Mouse (Mus musculus): Measurements from ENCODE around the gene Hspa8. TPM values are rescaled to one million over a fixed set of nuclear protein-coding genes. Genes with fewer than 3 reads are reported as not detected.

Hspa8 gene
- polyA plus RNA-seq, 1 experiment from 2014 or later = 3,041 TPM

- Histone ChIP-seq H3K4me3 (replicated peaks; ENCODE audit: low read depth, low read length) (no peak overlapping the region), H3K4me1 (ENCODE audit: control insufficient read depth, insufficient read depth, low read length) (peaks cover 23% of the 10 kb centered on the region), H3K9me3 (ENCODE audit: control insufficient read depth, low read length) (no peaks in the 10 kb centered on the region), H3K4me2 (ENCODE audit: low read length) (no peak overlapping the region), H3K9ac (replicated peaks; ENCODE audit: low read length) (0 out of 2 replicates have a peak overlapping the region, but pooled peaks have one; percentile 13), H3K27ac (replicated peaks; ENCODE audit: low read depth, low read length) (peak overlapping the region; percentile 28), H3K36me3 (ENCODE audit: control insufficient read depth, insufficient read depth, low read length) (peaks cover 35% of the 10 kb centered on the region), H3K27me3 (ENCODE audit: control insufficient read depth, insufficient read depth, low read length) (no peaks in the 10 kb centered on the region)
- DNase-seq (no peak), ATAC-seq (ENCODE audit: low FRiP score, low TSS enrichment) (0 out of 2 replicates have a peak, but pooled peaks have one; percentile 16)
- 24% methylated on average over 8 of the region's 8 CpGs for WGBS
Observed at GRCm38 (mm10) chr9:40808907-40809280, 8.1 kb downstream of the Hspa8 start.

- Histone ChIP-seq H3K9me3 (ENCODE audit: control insufficient read depth, low read length) (no peaks in the 10 kb centered on the region), H3K4me3 (replicated peaks; ENCODE audit: low read depth, low read length) (no peak overlapping the region), H3K4me2 (ENCODE audit: low read length) (no peak overlapping the region), H3K9ac (replicated peaks; ENCODE audit: low read length) (no peak overlapping the region), H3K36me3 (ENCODE audit: control insufficient read depth, insufficient read depth, low read length) (peaks cover 7% of the 10 kb centered on the region; the same call in 1 of the 2 replicates), H3K27me3 (ENCODE audit: control insufficient read depth, insufficient read depth, low read length) (no peaks in the 10 kb centered on the region), H3K4me1 (ENCODE audit: control insufficient read depth, insufficient read depth, low read length) (peaks cover 17% of the 10 kb centered on the region), H3K27ac (replicated peaks; ENCODE audit: low read depth, low read length) (no peak overlapping the region)
- ATAC-seq (ENCODE audit: low FRiP score, low TSS enrichment) = no peak
- 57% methylated on average over 2 of the region's 2 CpGs for WGBS
- peak; percentile 51 for DNase-seq
Observed at GRCm38 (mm10) chr9:40811860-40812259, 11.1 kb downstream of the Hspa8 start.

GRCm38 (mm10) chr9:40814060-40814459, 13.3 kb downstream of the Hspa8 start:
- no peaks in the 10 kb centered on the region for H3K4me1 ChIP-seq (ENCODE audit: control insufficient read depth, insufficient read depth, low read length)
- H3K9ac ChIP-seq (replicated peaks; ENCODE audit: low read length) = no peak overlapping the region
- H3K9me3 ChIP-seq (ENCODE audit: control insufficient read depth, low read length) = no peaks in the 10 kb centered on the region
- 92% methylated on average over 7 of the region's 7 CpGs for WGBS
- H3K36me3 ChIP-seq (ENCODE audit: control insufficient read depth, insufficient read depth, low read length) = no peaks in the 10 kb centered on the region
- no peaks in the 10 kb centered on the region for H3K27me3 ChIP-seq (ENCODE audit: control insufficient read depth, insufficient read depth, low read length)
- no peak for DNase-seq
- no peak overlapping the region for H3K4me3 ChIP-seq (replicated peaks; ENCODE audit: low read depth, low read length)
- no peak for ATAC-seq (ENCODE audit: low FRiP score, low TSS enrichment)
- no peak overlapping the region for H3K4me2 ChIP-seq (ENCODE audit: low read length)
- no peak overlapping the region for H3K27ac ChIP-seq (replicated peaks; ENCODE audit: low read depth, low read length)

- peaks cover 13% of the 10 kb centered on the region for H3K4me1 ChIP-seq (ENCODE audit: control insufficient read depth, insufficient read depth, low read length)
- WGBS = 86% methylated on average over 5 of the region's 5 CpGs
- no peaks in the 10 kb centered on the region for H3K36me3 ChIP-seq (ENCODE audit: control insufficient read depth, insufficient read depth, low read length)
- H3K9me3 ChIP-seq (ENCODE audit: control insufficient read depth, low read length) = no peaks in the 10 kb centered on the region
- no peaks in the 10 kb centered on the region for H3K27me3 ChIP-seq (ENCODE audit: control insufficient read depth, insufficient read depth, low read length)
- no peak overlapping the region for H3K9ac ChIP-seq (replicated peaks; ENCODE audit: low read length)
- ATAC-seq (ENCODE audit: low FRiP score, low TSS enrichment) = no peak
- H3K4me3 ChIP-seq (replicated peaks; ENCODE audit: low read depth, low read length) = no peak overlapping the region
- H3K4me2 ChIP-seq (ENCODE audit: low read length) = no peak overlapping the region
- H3K27ac ChIP-seq (replicated peaks; ENCODE audit: low read depth, low read length) = 0 out of 2 replicates have a peak overlapping the region, but pooled peaks have one; percentile 32
- DNase-seq = no peak
Observed at GRCm38 (mm10) chr9:40817325-40818028, 16.7 kb downstream of the Hspa8 start.

- H3K4me3 ChIP-seq (replicated peaks; ENCODE audit: low read depth, low read length) = no peak overlapping the region
- no peak for DNase-seq
- H3K27me3 ChIP-seq (ENCODE audit: control insufficient read depth, insufficient read depth, low read length) = no peaks in the 10 kb centered on the region
- WGBS = 44% methylated on average over 6 of the region's 6 CpGs
- H3K9ac ChIP-seq (replicated peaks; ENCODE audit: low read length) = no peak overlapping the region
- H3K4me2 ChIP-seq (ENCODE audit: low read length) = no peak overlapping the region
- no peaks in the 10 kb centered on the region for H3K9me3 ChIP-seq (ENCODE audit: control insufficient read depth, low read length)
- H3K36me3 ChIP-seq (ENCODE audit: control insufficient read depth, insufficient read depth, low read length) = no peaks in the 10 kb centered on the region
- peaks cover 13% of the 10 kb centered on the region for H3K4me1 ChIP-seq (ENCODE audit: control insufficient read depth, insufficient read depth, low read length)
- no peak overlapping the region for H3K27ac ChIP-seq (replicated peaks; ENCODE audit: low read depth, low read length)
- no peak for ATAC-seq (ENCODE audit: low FRiP score, low TSS enrichment)
Observed at GRCm38 (mm10) chr9:40825601-40826000, 24.8 kb downstream of the Hspa8 start.

- 87% methylated on average over 4 of the region's 4 CpGs for WGBS
- Histone ChIP-seq H3K4me2 (ENCODE audit: low read length) (no peak overlapping the region), H3K4me1 (ENCODE audit: control insufficient read depth, insufficient read depth, low read length) (peaks cover under 1% of the 10 kb centered on the region; the same call in 1 of the 2 replicates), H3K27ac (replicated peaks; ENCODE audit: low read depth, low read length) (no peak overlapping the region), H3K36me3 (ENCODE audit: control insufficient read depth, insufficient read depth, low read length) (no peaks in the 10 kb centered on the region), H3K27me3 (ENCODE audit: control insufficient read depth, insufficient read depth, low read length) (no peaks in the 10 kb centered on the region), H3K9ac (replicated peaks; ENCODE audit: low read length) (no peak overlapping the region), H3K9me3 (ENCODE audit: control insufficient read depth, low read length) (no peaks in the 10 kb centered on the region), H3K4me3 (replicated peaks; ENCODE audit: low read depth, low read length) (no peak overlapping the region)
- ATAC-seq (ENCODE audit: low FRiP score, low TSS enrichment) (no peak), DNase-seq (no peak)
Observed at GRCm38 (mm10) chr9:40827366-40827765, 26.6 kb downstream of the Hspa8 start.

- WGBS = 9% methylated on average over 12 of the region's 12 CpGs
- H3K27ac ChIP-seq (replicated peaks; ENCODE audit: low read depth, low read length) = no peak overlapping the region
- no peaks in the 10 kb centered on the region for H3K27me3 ChIP-seq (ENCODE audit: control insufficient read depth, insufficient read depth, low read length)
- H3K4me2 ChIP-seq (ENCODE audit: low read length) = no peak overlapping the region
- ATAC-seq (ENCODE audit: low FRiP score, low TSS enrichment) (no peak), DNase-seq (peak; percentile 95)
- no peaks in the 10 kb centered on the region for H3K4me1 ChIP-seq (ENCODE audit: control insufficient read depth, insufficient read depth, low read length)
- H3K4me3 ChIP-seq (replicated peaks; ENCODE audit: low read depth, low read length) = no peak overlapping the region
- H3K9ac ChIP-seq (replicated peaks; ENCODE audit: low read length) = no peak overlapping the region
- no peaks in the 10 kb centered on the region for H3K36me3 ChIP-seq (ENCODE audit: control insufficient read depth, insufficient read depth, low read length)
- H3K9me3 ChIP-seq (ENCODE audit: control insufficient read depth, low read length) = no peaks in the 10 kb centered on the region
Observed at GRCm38 (mm10) chr9:40834569-40834968, 33.8 kb downstream of the Hspa8 start.

- Histone ChIP-seq H3K27ac (replicated peaks; ENCODE audit: low read depth, low read length) (no peak overlapping the region), H3K4me3 (replicated peaks; ENCODE audit: low read depth, low read length) (no peak overlapping the region), H3K9ac (replicated peaks; ENCODE audit: low read length) (no peak overlapping the region), H3K27me3 (ENCODE audit: control insufficient read depth, insufficient read depth, low read length) (no peaks in the 10 kb centered on the region), H3K36me3 (ENCODE audit: control insufficient read depth, insufficient read depth, low read length) (no peaks in the 10 kb centered on the region), H3K4me2 (ENCODE audit: low read length) (no peak overlapping the region), H3K9me3 (ENCODE audit: control insufficient read depth, low read length) (no peaks in the 10 kb centered on the region), H3K4me1 (ENCODE audit: control insufficient read depth, insufficient read depth, low read length) (no peaks in the 10 kb centered on the region)
- DNase-seq = no peak
- no peak for ATAC-seq (ENCODE audit: low FRiP score, low TSS enrichment)
- 91% methylated on average over 3 of the region's 3 CpGs for WGBS
Observed at GRCm38 (mm10) chr9:40836681-40837080, 35.9 kb downstream of the Hspa8 start.

GRCm38 (mm10) chr9:40839662-40840061, 38.9 kb downstream of the Hspa8 start:
- ATAC-seq (ENCODE audit: low FRiP score, low TSS enrichment) (no peak), DNase-seq (no peak)
- Histone ChIP-seq H3K4me3 (replicated peaks; ENCODE audit: low read depth, low read length) (no peak overlapping the region), H3K36me3 (ENCODE audit: control insufficient read depth, insufficient read depth, low read length) (no peaks in the 10 kb centered on the region), H3K27me3 (ENCODE audit: control insufficient read depth, insufficient read depth, low read length) (no peaks in the 10 kb centered on the region), H3K4me2 (ENCODE audit: low read length) (no peak overlapping the region), H3K9me3 (ENCODE audit: control insufficient read depth, low read length) (no peaks in the 10 kb centered on the region), H3K4me1 (ENCODE audit: control insufficient read depth, insufficient read depth, low read length) (no peaks in the 10 kb centered on the region), H3K9ac (replicated peaks; ENCODE audit: low read length) (no peak overlapping the region), H3K27ac (replicated peaks; ENCODE audit: low read depth, low read length) (no peak overlapping the region)
- 87% methylated on average over 3 of the region's 3 CpGs for WGBS
